Mouse (Mus musculus) right cerebral cortex, postnatal 36 days (tissue): ENCODE measurements at regions not wholly inside any gene's neighbourhood (a gene's known extent, or its start where the extent isn't known, plus 50 kb on each side); places are given as distances from the start of the nearest gene placed in this dataset.

Source experiments
- DNase-seq, 2 experiments: peaks; one replicate each; pipeline ENCODE4 v3.0.0; 2022; ENCODE audit warnings: low spot score in 2 of 2, mixed read lengths in 1 of 2

- DNase-seq: no peak
Measured at GRCm38 (mm10) chr9:47054595-47054994, 56.1 kb downstream of the Gm4791 start.

- no peak for DNase-seq
Measured at GRCm38 (mm10) chr9:47055558-47055957, 57.0 kb downstream of the Gm4791 start.

GRCm38 (mm10) chr9:47059339-47060005, 60.9 kb downstream of the Gm4791 start:
- no peak for DNase-seq

GRCm38 (mm10) chr9:47060757-47061156, 62.2 kb downstream of the Gm4791 start:
- no peak for DNase-seq

- no peak for DNase-seq
Measured at GRCm38 (mm10) chr9:47062516-47062915, 64.0 kb downstream of the Gm4791 start.

GRCm38 (mm10) chr9:47063751-47064150, 65.2 kb downstream of the Gm4791 start:
- no peak for DNase-seq

GRCm38 (mm10) chr9:47064463-47065032, 66.0 kb downstream of the Gm4791 start:
- no peak for DNase-seq

GRCm38 (mm10) chr9:47069436-47069835, 70.9 kb downstream of the Gm4791 start:
- no peak for DNase-seq

GRCm38 (mm10) chr9:47070958-47071357, 72.4 kb downstream of the Gm4791 start:
- no peak for DNase-seq

GRCm38 (mm10) chr9:47076946-47077345, 78.4 kb downstream of the Gm4791 start:
- no peak for DNase-seq

- DNase-seq: no peak
Measured at GRCm38 (mm10) chr9:47077416-47077815, 78.9 kb downstream of the Gm4791 start.

- DNase-seq: no peak
Measured at GRCm38 (mm10) chr9:47077945-47078344, 79.4 kb downstream of the Gm4791 start.

GRCm38 (mm10) chr9:47081407-47081806, 82.9 kb downstream of the Gm4791 start:
- no peak for DNase-seq

GRCm38 (mm10) chr9:47091796-47092195, 93.3 kb downstream of the Gm4791 start:
- DNase-seq: no peak

GRCm38 (mm10) chr9:47095656-47096055, 97.1 kb downstream of the Gm4791 start:
- peak; percentile 4 to 15 for DNase-seq

GRCm38 (mm10) chr9:47103316-47103715, 104.8 kb downstream of the Gm4791 start:
- no peak for DNase-seq

GRCm38 (mm10) chr9:47103966-47104365, 105.4 kb downstream of the Gm4791 start:
- no peak for DNase-seq

- peak in 1 of 2 experiments; percentile 10 for DNase-seq
Measured at GRCm38 (mm10) chr9:47108096-47108495, 109.6 kb downstream of the Gm4791 start.

- DNase-seq: no peak
Measured at GRCm38 (mm10) chr9:47119253-47119652, 120.7 kb downstream of the Gm4791 start.

- DNase-seq: no peak
Measured at GRCm38 (mm10) chr9:47123113-47123512, 124.6 kb downstream of the Gm4791 start.

GRCm38 (mm10) chr9:47125517-47125916, 127.0 kb downstream of the Gm4791 start:
- peak; percentile 7 to 17 for DNase-seq

- DNase-seq: no peak
Measured at GRCm38 (mm10) chr9:47126236-47126635, 127.7 kb downstream of the Gm4791 start.

GRCm38 (mm10) chr9:47127756-47128424, 129.3 kb downstream of the Gm4791 start:
- no peak for DNase-seq
